Mouse (Mus musculus): ENCODE results near the gene Scrn3. TPM values are rescaled to one million over a fixed set of nuclear protein-coding genes. Genes with fewer than 3 reads are reported as not detected.
A peak's percentile ranks its signal among the peaks of the same experiment; 100 is the strongest.

Gene Scrn3
- polyA plus RNA-seq, 1 experiment from 2014 or later, result 9.8 TPM

DNA sequence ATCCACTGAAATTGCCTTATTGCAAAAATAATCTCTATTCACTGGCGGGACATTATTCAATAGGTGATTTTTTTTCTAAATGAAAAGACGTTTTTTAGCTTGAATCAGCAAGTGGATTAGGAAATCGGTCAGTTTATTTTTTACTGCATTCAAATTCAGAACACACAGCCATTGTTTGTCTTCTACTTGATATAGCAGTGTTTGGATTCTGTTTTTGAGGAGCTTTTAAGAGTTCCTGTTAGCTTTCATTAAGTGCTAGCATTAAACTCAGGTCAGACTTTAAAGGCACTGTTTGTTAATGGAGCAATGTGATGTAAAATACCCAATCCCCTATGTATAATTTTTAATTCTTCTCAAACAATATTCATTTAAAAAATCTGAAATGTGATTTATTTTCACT, 13.6 kb upstream of the Scrn3 start:
- Histone ChIP-seq H3K4me3 (replicated peaks) (no peak overlapping the region), H3K36me3 (peaks cover 34% of the 10 kb centered on the region), H3K4me2 (no peak overlapping the region), H3K9me3 (replicated peaks) (no peaks in the 10 kb centered on the region), H3K4me1 (no peaks in the 10 kb centered on the region), H3K27ac (replicated peaks) (no peak overlapping the region), H3K27me3 (replicated peaks) (no peaks in the 10 kb centered on the region), H3K9ac (replicated peaks) (no peak overlapping the region)
- no peak for ATAC-seq (ENCODE audit: low FRiP score)
- WGBS, result 65% methylated on average over 3 of the region's 3 CpGs

DNA sequence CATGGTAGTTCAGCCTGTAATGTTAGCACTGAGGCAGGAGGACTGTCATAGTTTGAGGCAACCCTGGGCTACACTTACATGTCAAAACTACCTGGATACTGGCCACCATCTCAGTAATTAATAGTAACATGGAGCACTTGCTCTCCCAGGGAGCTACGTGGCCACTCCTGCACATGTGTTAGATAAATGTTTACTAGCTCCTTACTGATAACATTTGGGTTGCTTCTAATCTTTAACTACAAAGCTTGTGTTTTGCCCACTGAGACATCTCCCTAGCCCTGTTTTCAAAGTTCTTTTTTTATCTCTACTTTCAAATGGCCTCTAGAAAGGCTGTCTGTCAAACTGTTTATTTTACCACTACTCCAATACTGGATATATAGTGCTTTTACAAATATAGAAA, 10.4 kb upstream of the Scrn3 start:
- 93% methylated on average over 1 of the region's 1 CpGs for WGBS
- H3K4me2 ChIP-seq, result no peak overlapping the region
- no peaks in the 10 kb centered on the region for H3K27me3 ChIP-seq (replicated peaks)
- H3K36me3 ChIP-seq, result peaks cover 46% of the 10 kb centered on the region
- H3K4me3 ChIP-seq (replicated peaks), result no peak overlapping the region
- no peaks in the 10 kb centered on the region for H3K4me1 ChIP-seq
- no peak for ATAC-seq (ENCODE audit: low FRiP score)
- no peak overlapping the region for H3K27ac ChIP-seq (replicated peaks)
- no peak overlapping the region for H3K9ac ChIP-seq (replicated peaks)
- no peaks in the 10 kb centered on the region for H3K9me3 ChIP-seq (replicated peaks)

DNA sequence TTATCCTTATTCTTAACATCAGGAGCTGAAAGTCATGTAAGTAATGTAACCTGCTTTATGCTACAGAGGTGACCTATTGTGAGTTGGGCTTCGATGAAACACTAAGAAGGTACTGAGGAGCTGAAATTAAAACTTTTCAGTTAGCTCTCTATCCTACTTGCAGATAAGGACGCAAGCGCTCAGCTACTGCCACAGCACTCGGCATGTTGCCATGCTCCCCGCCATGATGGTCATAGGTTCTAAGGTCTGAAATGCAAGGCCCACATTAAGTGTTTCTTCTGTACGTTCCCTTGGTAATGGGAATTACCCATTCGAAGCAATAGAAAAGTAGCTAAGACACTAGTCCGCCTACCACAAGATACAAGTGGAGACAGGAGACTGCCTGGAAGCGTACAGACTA, 9.7 kb upstream of the Scrn3 start:
- 96% methylated on average over 9 of the region's 9 CpGs for WGBS
- no peak overlapping the region for H3K4me3 ChIP-seq (replicated peaks)
- no peak for ATAC-seq (ENCODE audit: low FRiP score)
- no peaks in the 10 kb centered on the region for H3K9me3 ChIP-seq (replicated peaks)
- no peaks in the 10 kb centered on the region for H3K4me1 ChIP-seq
- peaks cover 52% of the 10 kb centered on the region for H3K36me3 ChIP-seq
- no peak overlapping the region for H3K9ac ChIP-seq (replicated peaks)
- H3K4me2 ChIP-seq, result no peak overlapping the region
- no peak overlapping the region for H3K27ac ChIP-seq (replicated peaks)
- no peaks in the 10 kb centered on the region for H3K27me3 ChIP-seq (replicated peaks)

- Histone ChIP-seq H3K4me1 (no peaks in the 10 kb centered on the region), H3K36me3 (peaks cover 64% of the 10 kb centered on the region), H3K9ac (replicated peaks) (no peak overlapping the region), H3K27me3 (replicated peaks) (no peaks in the 10 kb centered on the region), H3K4me2 (no peak overlapping the region), H3K9me3 (replicated peaks) (no peaks in the 10 kb centered on the region), H3K27ac (replicated peaks) (no peak overlapping the region), H3K4me3 (replicated peaks) (no peak overlapping the region)
- no peak for ATAC-seq (ENCODE audit: low FRiP score)
- WGBS, result 93% methylated on average over 5 of the region's 5 CpGs
Measured at GRCm38 (mm10) chr2:73304506-73304905, 7.9 kb upstream of the Scrn3 start.

GRCm38 (mm10) chr2:73306006-73306405, 6.4 kb upstream of the Scrn3 start:
- H3K4me2 ChIP-seq, result no peak overlapping the region
- H3K9me3 ChIP-seq (replicated peaks), result no peaks in the 10 kb centered on the region
- no peak overlapping the region for H3K4me3 ChIP-seq (replicated peaks)
- H3K9ac ChIP-seq (replicated peaks), result no peak overlapping the region
- H3K4me1 ChIP-seq, result peaks cover 2% of the 10 kb centered on the region; the same call in 1 of the 2 replicates
- no peak for ATAC-seq (ENCODE audit: low FRiP score)
- no peaks in the 10 kb centered on the region for H3K27me3 ChIP-seq (replicated peaks)
- no peak overlapping the region for H3K27ac ChIP-seq (replicated peaks)
- H3K36me3 ChIP-seq, result peaks cover 66% of the 10 kb centered on the region
- 89% methylated on average over 7 of the region's 7 CpGs for WGBS

GRCm38 (mm10) chr2:73313117-73313501, 708 bp downstream of the Scrn3 start:
- Histone ChIP-seq H3K27ac (replicated peaks) (peak overlapping the region; percentile 86), H3K4me3 (replicated peaks) (peak overlapping the region; percentile 85), H3K4me2 (peak overlapping the region; percentile 57), H3K27me3 (replicated peaks) (no peaks in the 10 kb centered on the region), H3K36me3 (peaks cover 17% of the 10 kb centered on the region), H3K4me1 (peaks cover 15% of the 10 kb centered on the region), H3K9ac (replicated peaks) (peak overlapping the region; percentile 67), H3K9me3 (replicated peaks) (no peaks in the 10 kb centered on the region)
- 42% methylated on average over 14 of the region's 14 CpGs for WGBS
- ATAC-seq (ENCODE audit: low FRiP score), result peak; percentile 30

GRCm38 (mm10) chr2:73314311-73314710, 1.9 kb downstream of the Scrn3 start:
- no peak overlapping the region for H3K4me2 ChIP-seq
- no peak overlapping the region for H3K9ac ChIP-seq (replicated peaks)
- ATAC-seq (ENCODE audit: low FRiP score), result no peak
- H3K9me3 ChIP-seq (replicated peaks), result no peaks in the 10 kb centered on the region
- peaks cover 8% of the 10 kb centered on the region for H3K36me3 ChIP-seq
- 92% methylated on average over 3 of the region's 3 CpGs for WGBS
- H3K27me3 ChIP-seq (replicated peaks), result no peaks in the 10 kb centered on the region
- no peak overlapping the region for H3K27ac ChIP-seq (replicated peaks)
- peaks cover 15% of the 10 kb centered on the region for H3K4me1 ChIP-seq
- H3K4me3 ChIP-seq (replicated peaks), result no peak overlapping the region

DNA sequence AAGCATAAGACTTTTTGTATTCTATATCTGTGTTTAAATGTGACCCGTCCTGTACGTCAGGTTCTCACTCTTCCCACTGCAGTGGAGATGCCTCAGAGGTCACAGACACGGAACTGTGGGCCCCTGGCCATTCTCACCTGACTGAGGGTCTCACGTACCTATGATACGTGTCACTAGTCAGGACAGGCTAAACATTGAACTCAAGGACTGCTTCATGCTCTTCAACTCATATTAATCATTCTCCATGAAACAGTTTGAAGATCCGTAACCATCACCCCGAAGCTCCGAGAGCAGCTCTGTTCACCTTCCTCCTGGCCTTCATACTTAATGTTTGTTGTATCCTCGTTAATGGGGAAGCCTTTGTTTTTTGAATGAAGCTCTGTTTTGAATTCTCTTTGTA, 5.0 kb downstream of the Scrn3 start:
- Histone ChIP-seq H3K9me3 (replicated peaks) (no peaks in the 10 kb centered on the region), H3K27me3 (replicated peaks) (no peaks in the 10 kb centered on the region), H3K4me2 (no peak overlapping the region), H3K27ac (replicated peaks) (no peak overlapping the region), H3K9ac (replicated peaks) (no peak overlapping the region), H3K4me3 (replicated peaks) (no peak overlapping the region), H3K36me3 (no peaks in the 10 kb centered on the region), H3K4me1 (peaks cover 5% of the 10 kb centered on the region; the same call in 1 of the 2 replicates)
- WGBS, result 95% methylated on average over 9 of the region's 9 CpGs
- ATAC-seq (ENCODE audit: low FRiP score), result no peak

GRCm38 (mm10) chr2:73319218-73319617, 6.8 kb downstream of the Scrn3 start:
- ATAC-seq (ENCODE audit: low FRiP score), result no peak
- Histone ChIP-seq H3K4me3 (replicated peaks) (no peak overlapping the region), H3K36me3 (no peaks in the 10 kb centered on the region), H3K4me1 (no peaks in the 10 kb centered on the region), H3K9me3 (replicated peaks) (no peaks in the 10 kb centered on the region), H3K9ac (replicated peaks) (no peak overlapping the region), H3K27ac (replicated peaks) (no peak overlapping the region), H3K27me3 (replicated peaks) (no peaks in the 10 kb centered on the region), H3K4me2 (no peak overlapping the region)
- WGBS, result 90% methylated on average over 5 of the region's 5 CpGs

DNA sequence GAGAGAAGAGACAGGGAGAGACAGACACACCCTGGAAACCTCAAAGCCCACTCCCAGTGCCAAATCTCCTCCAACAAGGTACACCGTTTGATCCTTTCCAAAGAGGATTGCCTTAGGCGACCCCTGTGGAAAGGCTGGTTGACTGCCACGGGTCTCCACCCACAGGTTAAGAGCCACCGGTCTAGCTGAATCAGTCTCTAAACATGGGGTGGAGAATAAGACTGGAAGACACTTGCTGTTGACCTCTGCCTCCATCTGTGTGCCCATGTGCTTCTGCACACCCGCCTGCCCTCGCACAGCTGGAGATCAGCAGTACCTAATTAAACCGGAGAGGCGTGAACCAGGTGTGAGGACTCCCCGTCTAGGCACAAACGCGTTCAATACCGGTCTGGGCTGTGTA, 10.6 kb downstream of the Scrn3 start:
- 65% methylated on average over 12 of the region's 12 CpGs for WGBS
- Histone ChIP-seq H3K4me1 (no peaks in the 10 kb centered on the region), H3K9ac (replicated peaks) (no peak overlapping the region), H3K27me3 (replicated peaks) (no peaks in the 10 kb centered on the region), H3K4me3 (replicated peaks) (no peak overlapping the region), H3K36me3 (no peaks in the 10 kb centered on the region), H3K27ac (replicated peaks) (no peak overlapping the region), H3K9me3 (replicated peaks) (no peaks in the 10 kb centered on the region), H3K4me2 (no peak overlapping the region)
- ATAC-seq (ENCODE audit: low FRiP score), result no peak

DNA sequence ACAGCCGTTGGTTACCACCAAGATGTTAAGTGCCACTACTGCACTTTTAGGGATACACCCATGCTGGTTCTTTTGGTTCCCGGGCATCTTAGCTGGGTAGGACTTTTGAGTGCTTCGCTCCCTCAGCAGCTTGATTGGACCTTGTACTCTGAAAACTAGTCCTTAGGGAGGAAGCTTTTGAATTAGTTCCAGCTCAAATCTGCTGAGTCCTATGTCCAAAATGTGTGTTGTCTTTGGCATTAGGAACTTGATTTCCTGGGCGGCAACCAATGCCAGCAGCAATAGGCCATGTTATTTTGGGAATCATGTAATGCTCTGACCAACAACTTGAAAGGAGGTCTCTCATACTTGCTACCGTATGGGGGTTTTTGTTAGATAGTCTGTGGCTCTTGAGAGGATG, 13.5 kb downstream of the Scrn3 start:
- no peaks in the 10 kb centered on the region for H3K27me3 ChIP-seq (replicated peaks)
- no peaks in the 10 kb centered on the region for H3K4me1 ChIP-seq
- no peak overlapping the region for H3K27ac ChIP-seq (replicated peaks)
- H3K4me2 ChIP-seq, result no peak overlapping the region
- no peak for ATAC-seq (ENCODE audit: low FRiP score)
- no peaks in the 10 kb centered on the region for H3K9me3 ChIP-seq (replicated peaks)
- WGBS, result 73% methylated on average over 5 of the region's 5 CpGs
- no peak overlapping the region for H3K9ac ChIP-seq (replicated peaks)
- no peak overlapping the region for H3K4me3 ChIP-seq (replicated peaks)
- no peaks in the 10 kb centered on the region for H3K36me3 ChIP-seq

DNA sequence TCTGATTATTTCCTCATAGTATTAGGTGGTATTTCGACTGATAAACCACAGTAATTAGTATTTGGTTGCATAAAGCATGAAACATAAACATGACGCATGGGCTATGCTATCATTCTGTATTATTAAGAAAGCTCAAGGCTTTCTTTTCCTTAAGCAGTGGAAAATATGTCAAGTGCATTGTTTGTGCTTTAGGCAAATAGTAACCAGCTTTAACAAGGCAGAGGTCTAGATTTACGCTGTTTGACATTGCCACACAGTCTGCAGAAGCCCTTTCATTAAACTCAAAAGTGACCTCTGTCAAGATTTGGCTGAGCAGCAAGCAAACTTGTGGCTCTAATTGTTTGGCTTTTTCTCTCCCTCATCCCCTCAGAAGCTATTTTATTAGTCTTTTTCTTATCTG, 23.5 kb downstream of the Scrn3 start:
- 89% methylated on average over 3 of the region's 3 CpGs for WGBS
- Histone ChIP-seq H3K36me3 (no peaks in the 10 kb centered on the region), H3K4me3 (replicated peaks) (no peak overlapping the region), H3K4me1 (no peaks in the 10 kb centered on the region), H3K9ac (replicated peaks) (no peak overlapping the region), H3K27ac (replicated peaks) (no peak overlapping the region), H3K27me3 (replicated peaks) (no peaks in the 10 kb centered on the region), H3K9me3 (replicated peaks) (no peaks in the 10 kb centered on the region), H3K4me2 (no peak overlapping the region)
- no peak for ATAC-seq (ENCODE audit: low FRiP score)

GRCm38 (mm10) chr2:73338415-73338814, 26.0 kb downstream of the Scrn3 start:
- Histone ChIP-seq H3K36me3 (no peaks in the 10 kb centered on the region), H3K9ac (replicated peaks) (no peak overlapping the region), H3K4me3 (replicated peaks) (no peak overlapping the region), H3K27ac (replicated peaks) (no peak overlapping the region), H3K4me1 (no peaks in the 10 kb centered on the region), H3K4me2 (no peak overlapping the region), H3K27me3 (replicated peaks) (no peaks in the 10 kb centered on the region), H3K9me3 (replicated peaks) (no peaks in the 10 kb centered on the region)
- 78% methylated on average over 8 of the region's 8 CpGs for WGBS
- no peak for ATAC-seq (ENCODE audit: low FRiP score)
